Mouse (Mus musculus): ENCODE data around the gene Pygb. TPM values are rescaled to one million over a fixed set of nuclear protein-coding genes. Genes with fewer than 3 reads are reported as not detected.
A peak's percentile ranks its signal among the peaks of the same experiment; 100 is the strongest.

Gene Pygb
- polyA plus RNA-seq, 1 experiment from 2014 or later, result 28.8 TPM

DNA sequence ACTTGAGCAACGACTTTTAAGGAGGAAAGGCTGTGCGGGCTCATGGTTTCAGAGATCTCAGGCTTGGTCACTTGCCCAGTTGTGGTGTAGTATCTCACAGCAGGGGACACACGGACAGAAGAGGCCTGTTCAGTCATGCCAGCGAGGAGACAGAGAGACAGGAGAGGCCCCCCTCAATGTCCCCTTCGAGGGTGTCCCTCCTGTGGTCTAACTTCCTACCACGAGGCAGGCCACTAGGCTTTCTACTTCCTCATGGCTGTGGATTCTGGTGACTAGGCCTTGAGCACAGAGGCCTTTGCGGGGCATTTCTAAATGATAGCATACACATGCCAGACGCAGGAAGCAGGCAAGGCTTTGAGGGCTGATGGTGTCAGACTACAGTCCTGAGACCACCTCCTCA, 36.5 kb downstream of the Pygb start:
- Histone ChIP-seq H3K27me3 (no peaks in the 10 kb centered on the region), H3K4me3 (replicated peaks) (no peak overlapping the region), H3K27ac (replicated peaks) (no peak overlapping the region), H3K36me3 (replicated peaks) (peaks cover 65% of the 10 kb centered on the region), H3K4me2 (no peak overlapping the region), H3K4me1 (replicated peaks) (no peaks in the 10 kb centered on the region), H3K9me3 (replicated peaks) (no peaks in the 10 kb centered on the region), H3K9ac (no peak overlapping the region)
- 35% methylated on average over 8 of the region's 8 CpGs for WGBS (ENCODE audit: insufficient replicate concordance)
- ATAC-seq (ENCODE audit: insufficient read depth), result 0 out of 2 replicates have a peak, but pooled peaks have one; percentile 20

DNA sequence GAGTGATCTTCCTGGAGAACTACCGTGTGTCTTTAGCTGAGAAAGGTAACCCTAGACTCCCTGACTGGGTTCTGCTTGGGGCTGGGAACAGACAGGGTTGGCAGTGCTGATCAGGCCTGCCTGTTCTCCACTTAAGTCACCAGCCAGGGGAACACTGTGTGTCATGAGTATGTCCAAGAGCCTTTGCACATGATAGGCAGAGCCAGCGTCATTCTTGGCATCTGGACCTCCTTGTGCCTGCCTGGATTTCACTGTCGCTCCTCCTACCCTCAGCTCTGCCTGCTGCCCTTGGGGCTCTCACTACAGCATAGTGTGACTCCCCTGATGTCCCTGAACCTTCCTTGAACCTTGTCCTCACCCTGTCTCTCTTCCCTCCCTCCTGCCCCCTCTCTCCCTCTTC, 39.9 kb downstream of the Pygb start:
- WGBS (ENCODE audit: insufficient replicate concordance), result 73% methylated on average over 3 of the region's 3 CpGs
- no peaks in the 10 kb centered on the region for H3K9me3 ChIP-seq (replicated peaks)
- H3K4me1 ChIP-seq (replicated peaks), result no peaks in the 10 kb centered on the region
- H3K4me3 ChIP-seq (replicated peaks), result no peak overlapping the region
- H3K27me3 ChIP-seq, result no peaks in the 10 kb centered on the region
- H3K36me3 ChIP-seq (replicated peaks), result peaks cover 57% of the 10 kb centered on the region; the same call in 1 of the 2 replicates
- no peak overlapping the region for H3K27ac ChIP-seq (replicated peaks)
- H3K9ac ChIP-seq, result no peak overlapping the region
- ATAC-seq (ENCODE audit: insufficient read depth), result no peak
- no peak overlapping the region for H3K4me2 ChIP-seq

- WGBS (ENCODE audit: insufficient replicate concordance), result 68% methylated on average over 3 of the region's 3 CpGs
- no peak overlapping the region for H3K4me3 ChIP-seq (replicated peaks)
- no peak overlapping the region for H3K4me2 ChIP-seq
- ATAC-seq (ENCODE audit: insufficient read depth), result no peak
- no peak overlapping the region for H3K27ac ChIP-seq (replicated peaks)
- no peaks in the 10 kb centered on the region for H3K9me3 ChIP-seq (replicated peaks)
- H3K27me3 ChIP-seq, result no peaks in the 10 kb centered on the region
- no peak overlapping the region for H3K9ac ChIP-seq
- no peaks in the 10 kb centered on the region for H3K4me1 ChIP-seq (replicated peaks)
- peaks cover 59% of the 10 kb centered on the region; the same call in 1 of the 2 replicates for H3K36me3 ChIP-seq (replicated peaks)
Measured at GRCm38 (mm10) chr2:150828164-150828563, 41.6 kb downstream of the Pygb start.

GRCm38 (mm10) chr2:150828654-150829053, 42.1 kb downstream of the Pygb start:
- Histone ChIP-seq H3K4me1 (replicated peaks) (no peaks in the 10 kb centered on the region), H3K9ac (no peak overlapping the region), H3K27ac (replicated peaks) (no peak overlapping the region), H3K4me3 (replicated peaks) (no peak overlapping the region), H3K27me3 (no peaks in the 10 kb centered on the region), H3K36me3 (replicated peaks) (peaks cover 54% of the 10 kb centered on the region; the same call in 1 of the 2 replicates), H3K9me3 (replicated peaks) (no peaks in the 10 kb centered on the region), H3K4me2 (no peak overlapping the region)
- no peak for ATAC-seq (ENCODE audit: insufficient read depth)
- WGBS (ENCODE audit: insufficient replicate concordance), result 63% methylated on average over 4 of the region's 4 CpGs

DNA sequence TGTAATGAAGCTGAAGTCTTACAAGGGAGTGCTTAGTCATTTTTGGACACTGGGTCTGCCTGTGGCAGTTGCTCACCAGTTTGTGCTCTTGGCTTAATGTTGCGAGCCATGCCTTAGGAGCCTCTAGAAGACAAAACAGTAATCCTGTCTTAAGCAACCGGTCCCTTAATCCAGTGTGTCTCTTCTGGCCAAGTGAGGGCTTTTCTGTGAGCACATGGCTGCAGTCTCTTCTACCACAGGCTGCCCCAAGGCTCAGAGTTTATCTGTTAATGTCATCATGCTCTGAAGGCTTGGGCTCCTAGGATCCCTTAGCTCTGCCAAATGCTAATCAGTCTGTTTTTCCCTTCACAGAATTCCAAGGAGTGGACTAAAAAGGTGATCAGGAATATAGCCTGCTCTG, 43.5 kb downstream of the Pygb start:
- H3K36me3 ChIP-seq (replicated peaks), result peaks cover 42% of the 10 kb centered on the region; the same call in 1 of the 2 replicates

GRCm38 (mm10) chr2:150830911-150831441, 44.4 kb downstream of the Pygb start:
- ATAC-seq (ENCODE audit: insufficient read depth), result no peak
- Histone ChIP-seq H3K4me1 (replicated peaks) (no peaks in the 10 kb centered on the region), H3K36me3 (replicated peaks) (peaks cover 41% of the 10 kb centered on the region; the same call in 1 of the 2 replicates), H3K4me3 (replicated peaks) (no peak overlapping the region), H3K9ac (no peak overlapping the region), H3K27me3 (no peaks in the 10 kb centered on the region), H3K9me3 (replicated peaks) (no peaks in the 10 kb centered on the region), H3K27ac (replicated peaks) (peak overlapping the region; percentile 19; the same call in 1 of the 2 replicates), H3K4me2 (no peak overlapping the region)
- 63% methylated on average over 3 of the region's 3 CpGs for WGBS (ENCODE audit: insufficient replicate concordance)

More for the DNA sequence above, 43.5 kb downstream of the Pygb start:
- no peak overlapping the region for H3K9ac ChIP-seq
- WGBS (ENCODE audit: insufficient replicate concordance), result 88% methylated on average over 2 of the region's 2 CpGs
- H3K4me3 ChIP-seq (replicated peaks), result no peak overlapping the region
- ATAC-seq (ENCODE audit: insufficient read depth), result no peak
- H3K9me3 ChIP-seq (replicated peaks), result no peaks in the 10 kb centered on the region
- H3K27me3 ChIP-seq, result no peaks in the 10 kb centered on the region
- H3K4me1 ChIP-seq (replicated peaks), result no peaks in the 10 kb centered on the region
- H3K27ac ChIP-seq (replicated peaks), result no peak overlapping the region
- H3K4me2 ChIP-seq, result no peak overlapping the region

DNA sequence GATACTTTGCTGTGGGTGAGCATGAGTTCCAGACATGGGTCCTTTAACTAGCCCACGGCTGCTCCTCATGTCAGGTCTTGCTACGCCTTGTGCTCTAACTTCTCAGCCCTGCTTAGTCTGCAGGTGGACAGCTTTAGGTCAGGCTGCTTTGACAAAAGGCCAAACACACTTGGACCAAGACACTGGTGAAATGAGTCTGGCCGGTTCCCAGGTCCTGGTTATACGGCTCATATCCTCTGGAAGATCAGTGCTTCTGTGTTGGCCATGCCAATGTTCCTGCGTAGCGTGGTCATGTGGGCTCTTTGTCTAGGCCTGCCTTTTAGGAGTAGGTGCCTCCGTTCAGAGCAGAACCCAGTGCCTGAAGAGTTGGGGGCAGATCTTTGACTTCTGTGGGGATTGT, 45.5 kb downstream of the Pygb start:
- peaks cover 39% of the 10 kb centered on the region; the same call in 1 of the 2 replicates for H3K36me3 ChIP-seq (replicated peaks)
- ATAC-seq (ENCODE audit: insufficient read depth), result no peak
- WGBS (ENCODE audit: insufficient replicate concordance), result 79% methylated on average over 7 of the region's 7 CpGs

DNA sequence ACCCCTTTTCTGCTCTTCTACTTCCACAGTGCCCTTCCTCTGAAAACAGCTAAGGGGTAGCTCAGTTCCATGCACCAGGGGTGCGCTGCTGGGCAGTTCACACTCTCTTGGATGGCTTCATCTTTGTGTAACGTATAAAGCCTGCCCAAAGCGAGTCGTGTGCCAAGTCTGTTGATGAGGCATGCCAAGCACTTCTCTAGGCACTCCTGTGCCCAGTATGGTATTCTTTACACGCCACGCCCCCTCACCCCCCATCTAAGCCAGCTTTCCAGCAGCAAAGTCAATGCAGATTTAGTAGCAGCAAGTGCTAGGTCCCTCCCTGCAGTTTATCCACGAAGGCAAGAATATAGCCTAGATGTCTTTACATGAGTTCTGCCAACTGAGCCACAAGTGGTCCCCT, 48.1 kb downstream of the Pygb start:
- 81% methylated on average over 7 of the region's 7 CpGs for WGBS (ENCODE audit: insufficient replicate concordance)
- Histone ChIP-seq H3K4me1 (replicated peaks) (no peaks in the 10 kb centered on the region), H3K27me3 (no peaks in the 10 kb centered on the region), H3K27ac (replicated peaks) (no peak overlapping the region), H3K4me2 (no peak overlapping the region), H3K9me3 (replicated peaks) (no peaks in the 10 kb centered on the region), H3K4me3 (replicated peaks) (no peak overlapping the region), H3K36me3 (replicated peaks) (peaks cover 25% of the 10 kb centered on the region; the same call in 1 of the 2 replicates), H3K9ac (no peak overlapping the region)
- ATAC-seq (ENCODE audit: insufficient read depth), result no peak

More for the DNA sequence above, 45.5 kb downstream of the Pygb start:
- Histone ChIP-seq H3K9ac (no peak overlapping the region), H3K4me3 (replicated peaks) (no peak overlapping the region), H3K4me2 (no peak overlapping the region), H3K27me3 (no peaks in the 10 kb centered on the region), H3K4me1 (replicated peaks) (no peaks in the 10 kb centered on the region), H3K27ac (replicated peaks) (no peak overlapping the region), H3K9me3 (replicated peaks) (no peaks in the 10 kb centered on the region)

DNA sequence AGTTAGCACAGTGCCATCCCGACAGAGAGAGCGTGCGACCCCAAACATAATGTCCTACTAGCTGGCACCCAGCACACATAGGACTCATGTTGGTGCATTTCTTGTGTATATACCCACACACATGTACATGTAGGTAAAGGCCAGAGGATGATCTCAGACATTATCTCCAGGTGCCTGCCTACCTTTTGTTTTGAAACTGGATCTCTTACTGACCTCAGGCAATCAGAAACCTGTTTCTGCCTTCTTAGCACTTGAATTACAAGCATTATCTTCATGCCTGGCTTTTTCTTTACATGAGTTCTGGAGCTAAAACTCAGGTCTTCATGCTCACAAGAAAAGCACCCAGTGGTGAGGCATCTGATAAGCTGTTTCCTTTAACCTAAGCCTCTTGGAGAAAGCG, 49.4 kb downstream of the Pygb start:
- Histone ChIP-seq H3K27me3 (no peaks in the 10 kb centered on the region), H3K9ac (no peak overlapping the region), H3K27ac (replicated peaks) (no peak overlapping the region), H3K4me1 (replicated peaks) (no peaks in the 10 kb centered on the region), H3K9me3 (replicated peaks) (no peaks in the 10 kb centered on the region), H3K4me2 (no peak overlapping the region), H3K36me3 (replicated peaks) (peaks cover 17% of the 10 kb centered on the region; the same call in 1 of the 2 replicates), H3K4me3 (replicated peaks) (no peak overlapping the region)
- no peak for ATAC-seq (ENCODE audit: insufficient read depth)
- 80% methylated on average over 4 of the region's 4 CpGs for WGBS (ENCODE audit: insufficient replicate concordance)

DNA sequence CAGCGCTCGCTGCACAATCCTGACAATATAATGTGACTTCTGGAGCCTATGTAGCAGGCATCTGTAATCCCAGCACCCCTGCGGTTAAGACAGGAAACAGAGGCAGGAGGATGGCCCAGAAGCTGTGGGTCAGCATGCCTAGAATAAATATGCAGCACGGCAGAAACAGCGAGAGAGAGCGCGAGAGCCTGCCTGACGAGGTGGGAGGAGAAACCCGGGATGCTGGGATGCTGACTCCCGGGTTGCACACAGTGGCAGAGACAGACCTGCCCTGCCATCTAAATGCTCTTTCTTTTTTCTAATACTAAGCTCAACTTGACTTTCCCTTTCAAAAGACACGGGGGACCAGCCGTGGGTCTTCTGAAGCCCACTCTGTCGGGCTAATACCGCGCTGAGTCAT, 50.4 kb downstream of the Pygb start:
- Histone ChIP-seq H3K9me3 (replicated peaks) (no peaks in the 10 kb centered on the region), H3K36me3 (replicated peaks) (peaks cover 8% of the 10 kb centered on the region; the same call in 1 of the 2 replicates), H3K27ac (replicated peaks) (no peak overlapping the region), H3K9ac (no peak overlapping the region), H3K4me3 (replicated peaks) (no peak overlapping the region), H3K4me1 (replicated peaks) (no peaks in the 10 kb centered on the region), H3K27me3 (no peaks in the 10 kb centered on the region), H3K4me2 (no peak overlapping the region)
- 54% methylated on average over 15 of the region's 15 CpGs for WGBS (ENCODE audit: insufficient replicate concordance)
- ATAC-seq (ENCODE audit: insufficient read depth), result no peak

GRCm38 (mm10) chr2:150837781-150838180, 51.2 kb downstream of the Pygb start:
- 88% methylated on average over 3 of the region's 3 CpGs for WGBS (ENCODE audit: insufficient replicate concordance)

More at GRCm38 (mm10) chr2:150837781-150838180, 51.2 kb downstream of the Pygb start:
- Histone ChIP-seq H3K27me3 (no peaks in the 10 kb centered on the region), H3K4me3 (replicated peaks) (no peak overlapping the region), H3K9me3 (replicated peaks) (no peaks in the 10 kb centered on the region), H3K27ac (replicated peaks) (no peak overlapping the region), H3K9ac (no peak overlapping the region), H3K4me2 (no peak overlapping the region), H3K36me3 (replicated peaks) (no peaks in the 10 kb centered on the region), H3K4me1 (replicated peaks) (no peaks in the 10 kb centered on the region)
- no peak for ATAC-seq (ENCODE audit: insufficient read depth)

Measured in liver, embryonic 15.5 days (tissue).